Mouse (Mus musculus) megakaryocyte-erythroid progenitor cell, adult 5-6 weeks (primary cell): Measurements from ENCODE around the gene Cabp2. TPM values are rescaled to one million over a fixed set of nuclear protein-coding genes. Genes with fewer than 3 reads are reported as not detected.

Experiments
- ATAC-seq: replicated peaks from 2 replicates; pipeline ENCODE4 v1.8.0; 2016; ENCODE audit warnings: mild to moderate bottlenecking, inconsistent platforms; ENCODE audit not compliant: severe bottlenecking, poor library complexity, low FRiP score, low TSS enrichment
- total RNA-seq, 2 experiments: library from RNA; stranded (forward) in 1 of 2; stranded (reverse) in 1 of 2; fragments of 200-1000, 215-1000 nt in 1 of 2; fragments of >200 nt in 1 of 2; fragmentation: Nextera tagmentation in 1 of 2; gene quantifications; 2 replicates each; pipeline ENCODE4 v1.2.3; 2014 to 2017

Gene Cabp2
- total RNA-seq, 2 experiments from 2014 or later = not detected

- ATAC-seq = peak; percentile 65; the same call in 1 of the 2 replicates
Observed at GRCm38 (mm10) chr19:4136463-4136862, 55.1 kb downstream of the Cabp2 start.

Other genes with a start within 250 kb of the Cabp2 start
Only the 30 nearest of the 34 such genes appear.
- gene Tcirg1, start 174.4 kb upstream of the Cabp2 start, total RNA-seq (2014; fragmentation: Nextera tagmentation) = 27.6 and 37.7 TPM in 2 replicates
- gene Tcirg1, start 174.4 kb upstream of the Cabp2 start, total RNA-seq (2017) = 6.7 and 44.0 TPM in 2 replicates
- gene Ndufs8, start 168.8 kb upstream of the Cabp2 start, total RNA-seq (2014; fragmentation: Nextera tagmentation) = 175 and 218 TPM in 2 replicates
- gene Ndufs8, start 168.8 kb upstream of the Cabp2 start, total RNA-seq (2017) = 54.3 and 59.0 TPM in 2 replicates
- 3.9 TPM in 1 of 2 replicates, not detected in the other for gene Aldh3b1, start 151.8 kb upstream of the Cabp2 start, total RNA-seq (2014; fragmentation: Nextera tagmentation)
- not detected in 2 replicates for gene Aldh3b1, start 151.8 kb upstream of the Cabp2 start, total RNA-seq (2017)
- gene Unc93b1, start 146.4 kb upstream of the Cabp2 start, total RNA-seq (2014; fragmentation: Nextera tagmentation) = 9.1 and 10.4 TPM in 2 replicates
- 3.9 and 16.4 TPM in 2 replicates for gene Unc93b1, start 146.4 kb upstream of the Cabp2 start, total RNA-seq (2017)
- not detected in 2 replicates for gene Aldh3b3, start 122.9 kb upstream of the Cabp2 start, total RNA-seq (2014; fragmentation: Nextera tagmentation)
- not detected in 2 replicates for gene Aldh3b3, start 122.9 kb upstream of the Cabp2 start, total RNA-seq (2017)
- 0.50 TPM in 1 of 2 replicates, not detected in the other for gene Aldh3b2, start 109.2 kb upstream of the Cabp2 start, total RNA-seq (2014; fragmentation: Nextera tagmentation)
- gene Aldh3b2, start 109.2 kb upstream of the Cabp2 start, total RNA-seq (2017) = 0.99 TPM in 1 of 2 replicates, not detected in the other
- 5.6 and 8.0 TPM in 2 replicates for gene Acy3, start 95.0 kb upstream of the Cabp2 start, total RNA-seq (2014; fragmentation: Nextera tagmentation)
- gene Acy3, start 95.0 kb upstream of the Cabp2 start, total RNA-seq (2017) = 2.3 and 2.5 TPM in 2 replicates
- not detected in 2 replicates for gene Tbx10, start 88.8 kb upstream of the Cabp2 start, total RNA-seq (2014; fragmentation: Nextera tagmentation)
- not detected in 2 replicates for gene Tbx10, start 88.8 kb upstream of the Cabp2 start, total RNA-seq (2017)
- gene Nudt8, start 81.0 kb upstream of the Cabp2 start, total RNA-seq (2014; fragmentation: Nextera tagmentation) = 21.5 and 29.8 TPM in 2 replicates
- 19.5 and 21.1 TPM in 2 replicates for gene Nudt8, start 81.0 kb upstream of the Cabp2 start, total RNA-seq (2017)
- 1.9 and 5.4 TPM in 2 replicates for gene Gm49405, start 81.0 kb upstream of the Cabp2 start, total RNA-seq (2014; fragmentation: Nextera tagmentation)
- 1.5 and 2.0 TPM in 2 replicates for gene Gm49405, start 81.0 kb upstream of the Cabp2 start, total RNA-seq (2017)
- 2.1 and 7.4 TPM in 2 replicates for gene Doc2g, start 78.3 kb upstream of the Cabp2 start, total RNA-seq (2014; fragmentation: Nextera tagmentation)
- 3.8 and 4.0 TPM in 2 replicates for gene Doc2g, start 78.3 kb upstream of the Cabp2 start, total RNA-seq (2017)
- 210 and 232 TPM in 2 replicates for gene Ndufv1, start 68.8 kb upstream of the Cabp2 start, total RNA-seq (2014; fragmentation: Nextera tagmentation)
- 285 and 306 TPM in 2 replicates for gene Ndufv1, start 68.8 kb upstream of the Cabp2 start, total RNA-seq (2017)
- 623 and 805 TPM in 2 replicates for gene Gstp1, start 43.6 kb upstream of the Cabp2 start, total RNA-seq (2014; fragmentation: Nextera tagmentation)
- 123 and 220 TPM in 2 replicates for gene Gstp1, start 43.6 kb upstream of the Cabp2 start, total RNA-seq (2017)
- gene Gstp2, start 35.6 kb upstream of the Cabp2 start, total RNA-seq (2014; fragmentation: Nextera tagmentation) = not detected in 2 replicates
- gene Gstp2, start 35.6 kb upstream of the Cabp2 start, total RNA-seq (2017) = not detected in 2 replicates
- gene Gstp3, start 22.0 kb upstream of the Cabp2 start, total RNA-seq (2014; fragmentation: Nextera tagmentation) = 28.5 and 40.7 TPM in 2 replicates
- gene Gstp3, start 22.0 kb upstream of the Cabp2 start, total RNA-seq (2017) = 16.4 and 37.6 TPM in 2 replicates
- 65.1 and 75.8 TPM in 2 replicates for gene Cdk2ap2, start 15.6 kb downstream of the Cabp2 start, total RNA-seq (2014; fragmentation: Nextera tagmentation)
- gene Cdk2ap2, start 15.6 kb downstream of the Cabp2 start, total RNA-seq (2017) = 6.7 and 16.1 TPM in 2 replicates
- 42.3 and 44.1 TPM in 2 replicates for gene Pitpnm1, start 18.4 kb downstream of the Cabp2 start, total RNA-seq (2014; fragmentation: Nextera tagmentation)
- 7.4 and 7.7 TPM in 2 replicates for gene Pitpnm1, start 18.4 kb downstream of the Cabp2 start, total RNA-seq (2017)
- 25.9 and 31.2 TPM in 2 replicates for gene Aip, start 44.3 kb downstream of the Cabp2 start, total RNA-seq (2014; fragmentation: Nextera tagmentation)
- 16.9 and 23.2 TPM in 2 replicates for gene Aip, start 44.3 kb downstream of the Cabp2 start, total RNA-seq (2017)
- not detected in 2 replicates for gene Gpr152, start 58.2 kb downstream of the Cabp2 start, total RNA-seq (2014; fragmentation: Nextera tagmentation)
- gene Gpr152, start 58.2 kb downstream of the Cabp2 start, total RNA-seq (2017) = not detected in 2 replicates
- 0.39 and 1.5 TPM in 2 replicates for gene Cabp4, start 62.5 kb downstream of the Cabp2 start, total RNA-seq (2014; fragmentation: Nextera tagmentation)
- gene Cabp4, start 62.5 kb downstream of the Cabp2 start, total RNA-seq (2017) = not detected in 2 replicates
- gene Coro1b, start 67.0 kb downstream of the Cabp2 start, total RNA-seq (2014; fragmentation: Nextera tagmentation) = 103 and 123 TPM in 2 replicates
- gene Coro1b, start 67.0 kb downstream of the Cabp2 start, total RNA-seq (2017) = 42.8 and 97.1 TPM in 2 replicates
- 53.0 and 63.6 TPM in 2 replicates for gene Ptprcap, start 72.0 kb downstream of the Cabp2 start, total RNA-seq (2014; fragmentation: Nextera tagmentation)
- 104 and 112 TPM in 2 replicates for gene Ptprcap, start 72.0 kb downstream of the Cabp2 start, total RNA-seq (2017)
- 60.4 and 60.9 TPM in 2 replicates for gene Rps6kb2, start 81.8 kb downstream of the Cabp2 start, total RNA-seq (2014; fragmentation: Nextera tagmentation)
- 14.7 and 39.7 TPM in 2 replicates for gene Rps6kb2, start 81.8 kb downstream of the Cabp2 start, total RNA-seq (2017)
- gene Carns1, start 93.9 kb downstream of the Cabp2 start, total RNA-seq (2014; fragmentation: Nextera tagmentation) = 8.1 and 10.9 TPM in 2 replicates
- gene Carns1, start 93.9 kb downstream of the Cabp2 start, total RNA-seq (2017) = 0.19 and 1.0 TPM in 2 replicates
- gene Tbc1d10c, start 109.7 kb downstream of the Cabp2 start, total RNA-seq (2014; fragmentation: Nextera tagmentation) = 17.1 and 30.7 TPM in 2 replicates
- 7.1 and 9.3 TPM in 2 replicates for gene Tbc1d10c, start 109.7 kb downstream of the Cabp2 start, total RNA-seq (2017)
- gene Ppp1ca, start 110.5 kb downstream of the Cabp2 start, total RNA-seq (2014; fragmentation: Nextera tagmentation) = 392 and 411 TPM in 2 replicates
- 411 and 530 TPM in 2 replicates for gene Ppp1ca, start 110.5 kb downstream of the Cabp2 start, total RNA-seq (2017)
- gene Rad9a, start 120.1 kb downstream of the Cabp2 start, total RNA-seq (2014; fragmentation: Nextera tagmentation) = 35.5 and 47.7 TPM in 2 replicates
- 17.5 and 29.6 TPM in 2 replicates for gene Rad9a, start 120.1 kb downstream of the Cabp2 start, total RNA-seq (2017)
- gene Clcf1, start 132.7 kb downstream of the Cabp2 start, total RNA-seq (2014; fragmentation: Nextera tagmentation) = 4.6 and 6.9 TPM in 2 replicates
- 0.99 TPM in 1 of 2 replicates, not detected in the other for gene Clcf1, start 132.7 kb downstream of the Cabp2 start, total RNA-seq (2017)
- gene AC109138.7, start 132.8 kb downstream of the Cabp2 start, total RNA-seq (2014; fragmentation: Nextera tagmentation) = 2.1 TPM in 1 of 2 replicates, not detected in the other
- not detected in 2 replicates for gene AC109138.7, start 132.8 kb downstream of the Cabp2 start, total RNA-seq (2017)
- 20.0 and 22.3 TPM in 2 replicates for gene Pold4, start 150.3 kb downstream of the Cabp2 start, total RNA-seq (2014; fragmentation: Nextera tagmentation)
- gene Pold4, start 150.3 kb downstream of the Cabp2 start, total RNA-seq (2017) = 27.2 and 28.2 TPM in 2 replicates